Mouse (Mus musculus): ENCODE measurements around the gene Gm10644.
"Not testable (repeated sequence)": the region's sequence is repeated elsewhere in the genome, so short reads cannot be mapped to it uniquely, and the experiment has no call there.

Gm10644 gene

GRCm38 (mm10) chr8:83955106-83955957, at the start of gene Gm10644, which contains the start of gene Asf1b:
Gene Gm10644, minus strand, starts transcription at chr8:83955205.
Gene Asf1b, plus strand, starts transcription at chr8:83955507.
- DNase-seq (ENCODE audit: inconsistent age in 2 of 2, low spot score in 1 of 2), result peak; percentile 99

- peak; percentile 97 to 98 for DNase-seq (ENCODE audit: inconsistent age in 2 of 2, low spot score in 1 of 2)
Observed at GRCm38 (mm10) chr8:84004533-84005201, 49.7 kb upstream of the Gm10644 start.

GRCm38 (mm10) chr8:84003612-84004246, 48.7 kb upstream of the Gm10644 start:
- DNase-seq (ENCODE audit: inconsistent age in 2 of 2, low spot score in 1 of 2), result peak in 1 of 2 experiments; percentile 55

GRCm38 (mm10) chr8:84002957-84003611, 48.1 kb upstream of the Gm10644 start:
- peak in 1 of 2 experiments; percentile 28 for DNase-seq (ENCODE audit: inconsistent age in 2 of 2, low spot score in 1 of 2)

- DNase-seq (ENCODE audit: inconsistent age in 2 of 2, low spot score in 1 of 2), result peak in 1 of 2 experiments; percentile 31
Observed at GRCm38 (mm10) chr8:84001281-84002000, 46.4 kb upstream of the Gm10644 start, which contains the start of gene 1700067K01Rik. Gene 1700067K01Rik, plus strand, starts transcription at chr8:84001502.

GRCm38 (mm10) chr8:83999825-84000224, 44.8 kb upstream of the Gm10644 start:
- no peak for DNase-seq (ENCODE audit: inconsistent age in 2 of 2, low spot score in 1 of 2)

GRCm38 (mm10) chr8:83999057-83999705, 44.2 kb upstream of the Gm10644 start:
- DNase-seq (ENCODE audit: inconsistent age in 2 of 2, low spot score in 1 of 2), result peak; percentile 45 to 69

GRCm38 (mm10) chr8:83998231-83999056, 43.4 kb upstream of the Gm10644 start:
- DNase-seq (ENCODE audit: inconsistent age in 2 of 2, low spot score in 1 of 2), result peak; percentile 73 to 89

- peak; percentile 70 to 80 for DNase-seq (ENCODE audit: inconsistent age in 2 of 2, low spot score in 1 of 2)
Observed at GRCm38 (mm10) chr8:83997511-83998141, 42.6 kb upstream of the Gm10644 start, which contains the start of gene Samd1. Gene Samd1, plus strand, starts transcription at chr8:83997672.

- peak; percentile 93 to 96 for DNase-seq (ENCODE audit: inconsistent age in 2 of 2, low spot score in 1 of 2)
Observed at GRCm38 (mm10) chr8:83996567-83997505, 41.8 kb upstream of the Gm10644 start.

- DNase-seq (ENCODE audit: inconsistent age in 2 of 2, low spot score in 1 of 2), result peak in 1 of 2 experiments; percentile 46
Observed at GRCm38 (mm10) chr8:83995973-83996372, 41.0 kb upstream of the Gm10644 start.

- DNase-seq (ENCODE audit: inconsistent age in 2 of 2, low spot score in 1 of 2), result no peak
Observed at GRCm38 (mm10) chr8:83994030-83994429, 39.0 kb upstream of the Gm10644 start.

- peak in 1 of 2 experiments; percentile 62 for DNase-seq (ENCODE audit: inconsistent age in 2 of 2, low spot score in 1 of 2)
Observed at GRCm38 (mm10) chr8:83992488-83992887, 37.5 kb upstream of the Gm10644 start.

GRCm38 (mm10) chr8:83990170-83990569, 35.2 kb upstream of the Gm10644 start:
- DNase-seq (ENCODE audit: inconsistent age in 2 of 2, low spot score in 1 of 2), result no peak

GRCm38 (mm10) chr8:83989243-83989642, 34.2 kb upstream of the Gm10644 start:
- DNase-seq (ENCODE audit: inconsistent age in 2 of 2, low spot score in 1 of 2), result no peak

GRCm38 (mm10) chr8:83983222-83983621, 28.2 kb upstream of the Gm10644 start:
- not testable (repeated sequence) for DNase-seq (ENCODE audit: inconsistent age in 2 of 2, low spot score in 1 of 2)

- DNase-seq (ENCODE audit: inconsistent age in 2 of 2, low spot score in 1 of 2), result no peak
Observed at GRCm38 (mm10) chr8:83982449-83982848, 27.4 kb upstream of the Gm10644 start.
